21 mouse cellular contexts compared by ENCODE assay signal in the genomic region with DNA sequence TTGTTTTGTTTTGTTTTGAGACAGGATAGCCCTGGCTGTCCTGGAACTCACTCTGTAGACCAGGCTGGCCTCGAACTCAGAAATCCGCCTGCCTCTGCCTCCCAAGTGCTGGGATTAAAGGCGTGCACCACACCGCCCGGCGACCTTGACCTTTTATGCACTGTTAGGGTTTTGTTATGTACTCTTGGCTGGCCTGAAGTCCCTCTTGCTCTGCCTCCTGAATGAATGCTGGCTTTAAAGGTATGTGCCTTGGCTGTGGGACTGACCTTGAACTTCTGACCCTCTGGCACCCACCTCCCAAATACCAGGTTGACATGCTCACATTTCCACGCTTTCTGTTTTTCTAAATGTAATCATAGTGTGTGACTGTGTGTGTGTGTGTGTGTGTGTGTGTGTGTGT. TPM values are rescaled to one million over a fixed set of nuclear protein-coding genes. Genes with fewer than 3 reads are reported as not detected.
DNase-seq lines count a peak whose midpoint lies in the region; TF ChIP-seq lines count a peak whose summit lies in the region.
"Not testable (repeated sequence)": the region's sequence is repeated elsewhere in the genome, so short reads cannot be mapped to it uniquely, and the experiment has no call there.
"Had no signal": no experiment of that assay in that cellular context is flagged by ENCODE, and none has a peak within 500 bp of the region (broad histone marks: within the 10 kb centered on the region; RNA-seq: fewer than 3 reads in every experiment).

No protein-coding gene starts in this region.

- not testable (repeated sequence) for TF ChIP-seq POLR2A in ES-Bruce4 (IDR thresholded peaks at IDR 0.05; ENCODE audit: insufficient read depth, low read length); cortical plate, adult 2 months (IDR thresholded peaks at IDR 0.05; ENCODE audit: extremely low read depth, insufficient read depth, low read length)

- DNase-seq in ES-E14 (ENCODE audit: low read depth, low spot score) (peak; percentile 91), WW6 (ENCODE audit: low read depth, low spot score) (peak; percentile 75)
- peak; percentile 40 for DNase-seq in testis, postnatal 10 days (ENCODE audit: low spot score)

- in situ Hi-C loops in ES-E14 (cut with MboI; ENCODE audit: low sequenced_read_pairs in 2 of 2, unreplicated experiment in 2 of 2), result not testable (repeated sequence)

- H3K27ac ChIP-seq in ES-Bruce4 (ENCODE audit: insufficient read depth, low read length), result peak overlapping the region; percentile 82
- peak overlapping the region; percentile 85; the same call in 1 of the 2 replicates for H3K27ac ChIP-seq in ES-E14 (ENCODE audit: insufficient read depth, low read depth, low read length, poor library complexity, severe bottlenecking)
- 0 out of 2 replicates have a peak overlapping the region, but pooled peaks have one; percentile 38 for H3K27ac ChIP-seq in cortical plate, adult 2 months (ENCODE audit: insufficient read depth, low read length)

- H3K9ac ChIP-seq in ES-Bruce4 (ENCODE audit: low read depth, poor library complexity, severe bottlenecking); ES-E14 (ENCODE audit: insufficient read depth, low read depth, low read length, poor library complexity, severe bottlenecking): not testable (repeated sequence)

- not testable (repeated sequence) for TF ChIP-seq CTCF in ES-Bruce4 (IDR thresholded peaks at IDR 0.05; ENCODE audit: low read depth, low read length); cortical plate, adult 2 months (IDR thresholded peaks at IDR 0.05; ENCODE audit: extremely low read depth, insufficient read depth, low read length)

- H3K4me1 ChIP-seq in ES-Bruce4 (ENCODE audit: control insufficient read depth, insufficient read depth, low read length) (peaks cover 24% of the 10 kb centered on the region), ES-E14 (ENCODE audit: control insufficient read depth in 2 of 2, insufficient read depth in 2 of 2, low read length in 2 of 2, poor library complexity in 1 of 2) (peaks cover 19 to 34% of the 10 kb centered on the region in 2 experiments)
- H3K4me1 ChIP-seq in cortical plate, adult 2 months (ENCODE audit: control insufficient read depth, insufficient read depth, low read length), result not testable (repeated sequence)

- not testable (repeated sequence) for H3K4me3 ChIP-seq in ES-Bruce4 (ENCODE audit: low read depth, low read length); ES-E14 (ENCODE audit: insufficient read depth in 1 of 2, low read depth in 1 of 2, low read length in 2 of 2, poor library complexity in 1 of 2, severe bottlenecking in 1 of 2); cortical plate, adult 2 months (ENCODE audit: insufficient read depth, low read length)

- not testable (repeated sequence) for H3K27me3 ChIP-seq in ES-Bruce4 (ENCODE audit: control insufficient read depth, insufficient read depth, low read length, poor library complexity, severe bottlenecking)

- H3K36me3 ChIP-seq in ES-Bruce4 (ENCODE audit: control insufficient read depth, insufficient read depth, low read length, poor library complexity, severe bottlenecking); ES-E14 (ENCODE audit: control insufficient read depth, insufficient read depth, low read length, poor library complexity, severe bottlenecking): not testable (repeated sequence)

- H3K9me3 ChIP-seq in ES-Bruce4 (replicated peaks; ENCODE audit: control insufficient read depth, insufficient read depth, low read length, poor library complexity, severe bottlenecking); ES-E14 (ENCODE audit: control insufficient read depth, insufficient read depth, low read depth, low read length): not testable (repeated sequence)

- TF ChIP-seq EP300 in ES-Bruce4 (IDR thresholded peaks at IDR 0.05; ENCODE audit: insufficient read depth, low read depth, low read length), result peak; percentile 99

RNA-seq across cellular contexts. Expression of gene Ube2s, which starts 8.5 kb away (rescaled TPM):
- polyA plus RNA-seq in ES-Bruce4 (2011; ENCODE audit: insufficient read depth, insufficient read length, low read depth, missing spikeins), result 474 and 498 TPM in 2 replicates
- total RNA-seq in ES-E14 (2012; rRNA removed), result 461 and 499 TPM in 2 replicates
- polyA plus RNA-seq in cortical plate, adult 2 months (2012; rRNA removed), result 177 and 181 TPM in 2 replicates

RNA-seq across cellular contexts. Expression of gene Shisa7, which starts 23.6 kb away (rescaled TPM):
- polyA plus RNA-seq in ES-Bruce4 (2011; ENCODE audit: insufficient read depth, insufficient read length, low read depth, missing spikeins), result 3.8 and 5.3 TPM in 2 replicates
- 6.9 and 8.4 TPM in 2 replicates for total RNA-seq in ES-E14 (2012; rRNA removed)
- polyA plus RNA-seq in cortical plate, adult 2 months (2012; rRNA removed), result 135 and 143 TPM in 2 replicates
- total RNA-seq: MEL had no signal
- polyA plus RNA-seq: C2C12; erythroblast, embryonic 14.5 days had no signal

RNA-seq across cellular contexts. Expression of gene Rpl28, which starts 28.3 kb away (rescaled TPM):
- polyA plus RNA-seq in ES-Bruce4 (2011; ENCODE audit: insufficient read depth, insufficient read length, low read depth, missing spikeins), result 969 and 977 TPM in 2 replicates
- total RNA-seq in ES-E14 (2012; rRNA removed), result 1,352 and 1,377 TPM in 2 replicates
- 257 and 299 TPM in 2 replicates for polyA plus RNA-seq in cortical plate, adult 2 months (2012; rRNA removed)

RNA-seq across cellular contexts. Expression of gene Tmem238, which starts 31.5 kb away (rescaled TPM):
- 2.6 and 6.8 TPM in 2 replicates for polyA plus RNA-seq in ES-Bruce4 (2011; ENCODE audit: insufficient read depth, insufficient read length, low read depth, missing spikeins)
- total RNA-seq in ES-E14 (2012; rRNA removed), result 13.0 and 27.7 TPM in 2 replicates
- 4.6 and 4.9 TPM in 2 replicates for polyA plus RNA-seq in cortical plate, adult 2 months (2012; rRNA removed)

RNA-seq across cellular contexts. Expression of gene Tmem190, which starts 38.2 kb away (rescaled TPM):
- polyA plus RNA-seq in ES-Bruce4 (2011; ENCODE audit: insufficient read depth, insufficient read length, low read depth, missing spikeins), result not detected in 2 replicates
- not detected in 2 replicates for total RNA-seq in ES-E14 (2012; rRNA removed)
- not detected in 2 replicates for polyA plus RNA-seq in cortical plate, adult 2 months (2012; rRNA removed)
- total RNA-seq: adrenal gland, adult 18-20 months; adrenal gland, adult 8-10 months; adrenal gland, postnatal 14 days; adrenal gland, postnatal 36 days; MEL had no signal
- polyA plus RNA-seq: activated CD4-positive, CD25-positive, alpha-beta regulatory T cell, adult 4 months; cerebellum, adult 2 months; embryonic facial prominence, embryonic 11.5 days; embryonic facial prominence, embryonic 13.5 days; erythroblast, embryonic 14.5 days; forebrain, embryonic 10.5 days; forebrain, embryonic 12.5 days; forebrain, embryonic 14.5 days; forebrain, embryonic 16.5 days; frontal cortex, adult 2 months had no signal

Comparison
In these comparisons a context has a peak if more than half of its experiments do, and no peak if none do; other contexts are left out.
1. DNase-seq: peak in every context shown above with its lines; median percentile 91 in ES-E14; 75 in WW6; 40 in testis, postnatal 10 days.
2. RNA of gene Shisa7, which starts 23.6 kb away (polyA plus RNA-seq): 135 to 143 TPM in cortical plate, adult 2 months; 3.8 to 5.3 TPM in ES-Bruce4; every median in the first group is over 10 times any median in the second.
3. Peak in every context shown above with its lines, with median percentiles within 50 percentile points of each other: H3K27ac ChIP-seq.